Mouse (Mus musculus) c-Kit-positive CD71-negative TER-119-negative erythroid progenitor cells, embryonic 14.5 days (primary cell): ENCODE data around the gene Myl10.
"Not testable (repeated sequence)": the region's sequence is repeated elsewhere in the genome, so short reads cannot be mapped to it uniquely, and the experiment has no call there.

ENCODE experiments used
- DNase-seq: peaks from one replicate; pipeline ENCODE4 v3.0.0-alpha.2; 2013; ENCODE audit warnings: low read depth

Myl10 gene

DNA sequence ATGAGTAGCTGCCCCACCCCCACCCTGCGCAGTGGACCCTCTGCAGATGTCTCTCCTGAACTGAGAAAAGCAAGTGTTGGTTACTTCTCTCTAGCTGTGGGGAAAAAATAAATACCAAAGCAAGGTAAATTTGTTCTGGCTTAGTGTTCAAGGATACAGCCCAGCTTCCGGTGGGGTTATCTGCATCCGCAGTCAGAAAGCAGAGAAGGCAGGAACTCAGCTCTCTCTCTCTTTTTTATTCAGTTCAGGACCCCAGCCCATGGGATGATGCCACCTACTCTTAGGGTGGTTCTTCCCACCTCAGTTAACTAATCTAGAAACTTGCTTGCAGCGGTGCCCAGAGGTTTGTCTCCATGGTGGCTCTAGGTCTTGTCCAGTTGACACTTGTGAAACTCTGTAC is at the start of gene Myl10:
Gene Myl10 (plus strand): TSS at position 363 of the 400 bp plus-strand sequence.
- no peak for DNase-seq

DNA sequence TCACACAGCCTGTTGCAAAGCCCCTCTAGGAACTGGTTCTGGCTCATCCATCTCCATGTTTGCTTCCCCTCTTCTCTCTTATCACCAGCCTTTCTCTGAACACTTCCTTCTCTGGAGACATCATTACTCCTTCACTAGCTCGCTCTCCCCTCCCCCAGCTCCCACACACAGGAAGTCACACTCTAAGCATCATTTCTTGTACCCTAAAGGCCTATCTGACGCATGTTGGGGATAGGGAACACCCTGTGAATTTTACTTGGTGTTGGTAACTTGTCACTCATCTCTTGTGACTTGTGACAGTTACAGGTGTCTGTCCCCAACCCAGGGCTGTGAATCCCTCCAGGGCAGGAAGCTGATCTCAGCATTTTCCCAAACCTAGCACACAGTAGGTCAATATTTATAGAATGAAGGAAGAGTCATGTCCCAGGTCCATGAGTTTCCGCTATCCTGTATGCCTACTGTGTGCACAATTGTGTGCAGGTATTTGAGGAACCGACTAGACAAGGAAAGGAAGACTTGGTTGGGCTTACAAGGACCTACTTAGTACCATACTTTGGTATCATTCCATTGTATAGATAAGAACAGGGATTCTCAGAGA is 46.1 kb upstream of the Myl10 start:
- no peak for DNase-seq

DNA sequence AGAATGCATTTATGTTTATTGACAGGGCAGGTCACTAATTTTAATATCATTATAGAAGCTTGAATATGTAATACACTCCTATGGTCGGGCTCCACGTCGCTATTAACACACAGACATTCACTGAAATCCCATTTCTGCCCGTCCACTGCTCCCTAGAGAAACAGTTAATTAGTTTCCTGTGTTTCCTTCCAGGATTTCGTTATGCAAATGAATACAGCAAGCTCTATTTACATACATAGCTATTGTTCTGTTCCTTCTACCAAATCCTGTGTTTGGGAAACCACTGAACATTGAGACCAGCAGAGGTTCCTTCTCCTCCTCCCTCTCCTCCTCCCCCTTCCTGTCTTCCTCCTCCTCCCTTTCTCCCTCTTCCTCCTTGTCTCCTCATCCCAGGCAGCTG is 43.9 kb upstream of the Myl10 start:
- DNase-seq = no peak

GRCm38 (mm10) chr5:136649655-136650054 is 43.3 kb upstream of the Myl10 start:
- DNase-seq = no peak

DNA sequence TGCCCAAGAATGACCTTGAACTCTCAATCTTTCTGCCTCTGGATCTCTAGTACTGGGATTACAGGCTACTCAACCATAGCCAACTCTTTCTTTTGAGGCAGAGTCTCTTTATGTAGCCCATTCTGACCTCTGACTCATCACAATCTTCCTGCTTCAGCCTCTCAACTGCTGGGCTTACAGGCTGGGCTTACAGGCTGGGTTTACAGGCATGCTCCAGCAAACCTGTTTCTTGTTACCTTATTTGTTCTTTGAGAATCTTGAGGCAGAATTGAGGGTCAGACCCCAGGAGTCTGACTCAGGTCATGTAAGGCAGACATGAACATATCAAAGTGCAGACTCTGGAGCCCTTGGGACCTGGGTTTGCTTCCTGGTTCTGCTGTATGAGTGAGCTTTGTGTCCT is 38.5 kb upstream of the Myl10 start:
- DNase-seq = no peak

GRCm38 (mm10) chr5:136656830-136657395 is 36.0 kb upstream of the Myl10 start:
- DNase-seq = no peak

DNA sequence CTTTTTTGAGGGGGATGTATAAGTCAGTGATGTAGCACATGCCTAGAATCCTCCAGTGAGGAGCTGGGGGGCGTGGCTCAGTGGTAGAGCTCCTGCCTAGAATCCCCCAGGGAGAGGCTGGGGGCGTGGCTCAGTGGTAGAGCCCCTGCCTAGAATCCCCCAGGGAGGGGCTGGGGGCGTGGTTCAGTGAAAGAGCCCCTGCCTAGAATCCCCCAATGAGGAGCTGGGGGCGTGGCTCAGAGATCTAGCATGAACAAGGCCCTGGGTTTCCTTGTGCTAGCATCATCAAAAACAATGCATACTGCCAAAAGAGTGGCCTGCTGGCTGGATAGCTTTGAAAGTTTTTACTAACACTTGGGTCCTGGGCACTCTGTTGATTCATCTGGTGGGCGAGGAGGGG is 32.2 kb upstream of the Myl10 start:
- DNase-seq = not testable (repeated sequence)

DNA sequence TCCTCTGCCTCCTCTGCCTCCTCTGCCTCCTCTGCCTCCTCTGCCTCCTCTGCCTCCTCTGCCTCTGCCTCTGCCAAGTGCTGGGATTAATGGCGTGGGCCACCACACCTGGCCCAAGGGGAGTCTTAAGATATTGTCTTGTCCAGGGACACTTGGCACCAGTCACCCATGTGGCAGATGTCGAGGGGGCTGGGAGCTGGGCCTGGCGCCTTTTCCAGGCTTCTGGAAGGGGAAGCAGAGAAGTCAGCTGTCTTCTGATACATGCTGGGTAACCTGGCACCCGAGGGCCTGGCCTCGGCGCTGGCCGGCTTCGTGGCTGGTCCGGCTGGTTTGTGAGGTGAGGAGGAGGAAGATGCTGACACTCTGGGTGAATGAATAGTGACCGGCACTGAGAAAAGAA is 30.7 kb upstream of the Myl10 start:
- no peak for DNase-seq

DNA sequence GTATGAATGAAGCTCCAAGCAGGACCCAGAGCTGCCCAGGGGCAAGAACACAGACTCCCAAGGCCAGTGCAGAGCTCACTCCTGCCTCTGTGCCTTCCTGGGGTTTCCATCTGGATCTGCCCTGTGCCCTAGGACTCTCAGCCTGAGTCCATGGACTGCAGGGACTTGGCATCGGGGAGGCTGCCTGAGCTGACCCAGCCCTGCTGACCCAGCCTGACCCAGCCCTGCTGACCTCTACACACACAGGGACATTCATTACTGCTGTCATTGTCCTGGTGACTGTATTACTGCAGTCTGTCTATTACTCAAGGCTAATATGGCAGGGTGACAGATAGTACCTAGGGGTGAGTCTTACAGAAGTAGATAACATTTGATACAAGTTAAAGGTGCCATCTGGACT is 30.1 kb upstream of the Myl10 start:
- DNase-seq = no peak

GRCm38 (mm10) chr5:136664497-136664896 is 28.4 kb upstream of the Myl10 start:
- DNase-seq = peak; percentile 82

DNA sequence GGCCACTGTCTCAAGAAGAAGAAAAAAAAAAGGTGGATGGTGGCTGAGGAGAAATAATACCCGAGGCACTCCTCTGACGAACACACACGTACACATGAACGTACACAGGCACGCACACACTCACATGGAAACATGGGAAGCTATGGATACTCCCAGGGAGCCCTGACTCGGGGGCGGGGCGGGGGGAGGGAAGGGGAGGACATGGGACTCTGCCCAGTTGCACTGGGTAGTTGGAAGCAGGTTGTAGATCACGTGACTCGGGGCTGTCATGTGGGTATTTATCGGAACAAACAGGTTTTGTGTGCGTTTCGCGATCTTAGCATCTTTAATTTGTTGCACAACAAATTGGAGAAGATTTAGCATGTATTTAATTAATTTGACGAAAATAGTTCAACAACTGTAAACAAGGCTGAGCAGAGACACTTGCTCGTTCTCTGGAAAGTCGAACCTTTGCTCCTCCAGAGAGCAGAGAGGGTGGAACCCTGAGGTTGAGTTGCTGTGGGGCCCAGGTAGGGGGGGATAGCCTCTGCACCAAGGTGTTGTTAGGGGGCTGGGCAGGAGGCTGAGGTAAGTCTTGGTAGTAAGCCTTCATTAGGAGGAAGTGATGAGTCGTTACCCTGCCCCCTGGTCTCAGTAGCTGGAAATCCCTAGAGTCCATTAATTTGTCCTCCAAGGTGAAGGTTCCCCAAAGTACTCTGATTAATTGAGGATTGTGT is 16.5 kb upstream of the Myl10 start:
- no peak for DNase-seq

GRCm38 (mm10) chr5:136678840-136679348 is 14.1 kb upstream of the Myl10 start:
- no peak for DNase-seq

GRCm38 (mm10) chr5:136686349-136686748 is 6.6 kb upstream of the Myl10 start:
- no peak for DNase-seq

- DNase-seq = no peak
Observed at GRCm38 (mm10) chr5:136687561-136687960, 5.4 kb upstream of the Myl10 start.

GRCm38 (mm10) chr5:136688841-136689240 is 4.1 kb upstream of the Myl10 start:
- no peak for DNase-seq

GRCm38 (mm10) chr5:136691170-136691569 is 1.8 kb upstream of the Myl10 start:
- no peak for DNase-seq

GRCm38 (mm10) chr5:136693418-136693817 is 472 bp downstream of the Myl10 start:
- DNase-seq = no peak

GRCm38 (mm10) chr5:136694976-136695375 is 2.0 kb downstream of the Myl10 start:
- DNase-seq = no peak

DNA sequence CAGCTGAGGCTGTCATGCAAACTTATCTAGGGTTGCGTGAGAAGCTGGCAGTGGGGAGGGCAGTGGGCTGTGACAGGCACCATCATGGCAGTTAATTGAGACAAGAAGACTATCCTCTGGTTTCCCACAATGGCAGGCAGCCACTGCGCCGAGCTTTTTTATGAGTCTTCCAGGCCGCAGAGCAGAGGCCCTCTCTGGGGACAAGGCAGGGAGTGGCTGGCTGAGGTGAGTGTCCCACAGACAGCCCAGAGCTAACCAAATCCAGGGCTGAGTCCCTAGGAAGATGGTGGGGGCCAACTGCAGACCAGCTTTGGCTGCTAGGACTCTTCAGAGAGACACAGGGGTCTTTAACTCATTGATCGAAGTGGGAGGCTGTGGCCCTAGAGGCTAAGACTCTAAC is 3.6 kb downstream of the Myl10 start:
- no peak for DNase-seq

DNA sequence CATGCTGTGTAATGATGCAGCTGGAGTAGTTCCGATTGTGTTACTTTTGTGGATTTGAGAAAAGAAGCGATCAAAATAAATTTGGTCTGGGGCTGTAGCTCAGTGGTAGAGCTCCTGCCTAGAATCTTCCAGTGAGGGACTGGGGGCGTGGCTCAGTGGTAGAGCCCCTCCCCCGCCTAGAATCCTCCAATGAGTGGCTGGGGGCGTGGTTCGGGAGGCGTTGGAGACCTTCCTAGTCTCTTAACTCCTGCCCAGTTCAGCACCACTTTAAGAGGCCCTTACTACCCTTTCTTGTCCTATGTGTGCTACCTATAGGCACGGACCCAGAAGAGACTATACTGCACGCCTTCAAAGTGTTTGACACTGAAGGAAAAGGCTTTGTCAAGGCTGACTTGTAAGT is 4.7 kb downstream of the Myl10 start:
- no peak for DNase-seq

- no peak for DNase-seq
Observed at GRCm38 (mm10) chr5:136702159-136702725, 9.3 kb downstream of the Myl10 start.

GRCm38 (mm10) chr5:136703751-136704150 is 10.8 kb downstream of the Myl10 start:
- DNase-seq = peak; percentile 63

- DNase-seq = no peak
Observed at GRCm38 (mm10) chr5:136704151-136704550, 11.2 kb downstream of the Myl10 start.
